Mouse (Mus musculus): ENCODE data around the gene Kif2c.

Gene Kif2c

GRCm38 (mm10) chr4:117181863-117182758 lies at the start of gene Kif2c:
TSS of gene Kif2c (minus strand) at chr4:117182639.
- DNase-seq (ENCODE audit: low spot score in 2 of 2), result peak; percentile 96

GRCm38 (mm10) chr4:117231208-117231607 lies 48.8 kb upstream of the Kif2c start:
- DNase-seq (ENCODE audit: low spot score in 2 of 2), result no peak

- DNase-seq (ENCODE audit: low spot score in 2 of 2), result no peak
Measured at GRCm38 (mm10) chr4:117230331-117230730, 47.9 kb upstream of the Kif2c start.

GRCm38 (mm10) chr4:117229590-117229989 lies 47.2 kb upstream of the Kif2c start:
- no peak for DNase-seq (ENCODE audit: low spot score in 2 of 2)

GRCm38 (mm10) chr4:117225250-117225649 lies 42.8 kb upstream of the Kif2c start:
- no peak for DNase-seq (ENCODE audit: low spot score in 2 of 2)

GRCm38 (mm10) chr4:117224122-117224521 lies 41.7 kb upstream of the Kif2c start:
- DNase-seq (ENCODE audit: low spot score in 2 of 2), result no peak

- DNase-seq (ENCODE audit: low spot score in 2 of 2), result no peak
Measured at GRCm38 (mm10) chr4:117223001-117223400, 40.6 kb upstream of the Kif2c start.

- no peak for DNase-seq (ENCODE audit: low spot score in 2 of 2)
Measured at GRCm38 (mm10) chr4:117221836-117222235, 39.4 kb upstream of the Kif2c start.

GRCm38 (mm10) chr4:117220741-117221515 lies 38.5 kb upstream of the Kif2c start:
- no peak for DNase-seq (ENCODE audit: low spot score in 2 of 2)

- DNase-seq (ENCODE audit: low spot score in 2 of 2), result peak; percentile 53 to 59
Measured at GRCm38 (mm10) chr4:117218517-117219219, 36.2 kb upstream of the Kif2c start.

- peak in 1 of 2 experiments; percentile 35 for DNase-seq (ENCODE audit: low spot score in 2 of 2)
Measured at GRCm38 (mm10) chr4:117217029-117217428, 34.6 kb upstream of the Kif2c start.

- no peak for DNase-seq (ENCODE audit: low spot score in 2 of 2)
Measured at GRCm38 (mm10) chr4:117214250-117214649, 31.8 kb upstream of the Kif2c start.

GRCm38 (mm10) chr4:117210147-117211074 lies 28.0 kb upstream of the Kif2c start:
- peak; percentile 52 to 56 for DNase-seq (ENCODE audit: low spot score in 2 of 2)

GRCm38 (mm10) chr4:117209592-117209991 lies 27.2 kb upstream of the Kif2c start:
- no peak for DNase-seq (ENCODE audit: low spot score in 2 of 2)

- DNase-seq (ENCODE audit: low spot score in 2 of 2), result no peak
Measured at GRCm38 (mm10) chr4:117202992-117203354, 20.5 kb upstream of the Kif2c start.

- DNase-seq (ENCODE audit: low spot score in 2 of 2), result peak in 1 of 2 experiments; percentile 32
Measured at GRCm38 (mm10) chr4:117202046-117202991, 19.9 kb upstream of the Kif2c start.

GRCm38 (mm10) chr4:117191804-117192203 lies 9.4 kb upstream of the Kif2c start:
- DNase-seq (ENCODE audit: low spot score in 2 of 2), result no peak

GRCm38 (mm10) chr4:117190660-117191059 lies 8.2 kb upstream of the Kif2c start:
- no peak for DNase-seq (ENCODE audit: low spot score in 2 of 2)

GRCm38 (mm10) chr4:117189856-117190543 lies 7.6 kb upstream of the Kif2c start:
- peak; percentile 15 to 17 for DNase-seq (ENCODE audit: low spot score in 2 of 2)
